Mouse (Mus musculus): ENCODE measurements around the gene Zbtb3.

Zbtb3 gene

GRCm38 (mm10) chr19:8802130-8802821, at the start of gene Zbtb3:
TSS of gene Zbtb3 (plus strand) at chr19:8802555.
- peak; percentile 96 to 98 for DNase-seq

GRCm38 (mm10) chr19:8755652-8756051, 46.7 kb upstream of the Zbtb3 start:
- no peak for DNase-seq

- DNase-seq: peak; percentile 88 to 93
Observed at GRCm38 (mm10) chr19:8756635-8757387, 45.5 kb upstream of the Zbtb3 start, which contains the start of gene Nxf1. TSS of gene Nxf1 (plus strand) at chr19:8757073.

GRCm38 (mm10) chr19:8757471-8757998, 44.8 kb upstream of the Zbtb3 start:
- DNase-seq: no peak

GRCm38 (mm10) chr19:8758899-8759298, 43.5 kb upstream of the Zbtb3 start:
- DNase-seq: no peak

- DNase-seq: no peak
Observed at GRCm38 (mm10) chr19:8760757-8761156, 41.6 kb upstream of the Zbtb3 start.

- DNase-seq: no peak
Observed at GRCm38 (mm10) chr19:8763276-8763675, 39.1 kb upstream of the Zbtb3 start.

GRCm38 (mm10) chr19:8765562-8765961, 36.8 kb upstream of the Zbtb3 start:
- no peak for DNase-seq

GRCm38 (mm10) chr19:8770567-8771270, 31.6 kb upstream of the Zbtb3 start, which contains the start of gene Tmem223:
TSS of gene Tmem223 (plus strand) at chr19:8770996.
- peak; percentile 71 to 80 for DNase-seq

GRCm38 (mm10) chr19:8772996-8773395, 29.4 kb upstream of the Zbtb3 start:
- no peak for DNase-seq

GRCm38 (mm10) chr19:8773409-8773808, 28.9 kb upstream of the Zbtb3 start:
- no peak for DNase-seq

- DNase-seq: peak; percentile 92 to 96
Observed at GRCm38 (mm10) chr19:8774086-8774835, 28.1 kb upstream of the Zbtb3 start, which contains the start of gene Tmem179b. TSS of gene Tmem179b (minus strand) at chr19:8774467.

GRCm38 (mm10) chr19:8774951-8775421, 27.4 kb upstream of the Zbtb3 start:
- DNase-seq: peak; percentile 26 to 27

GRCm38 (mm10) chr19:8786008-8786781, 16.2 kb upstream of the Zbtb3 start, which contains the start of gene Taf6l:
TSS of gene Taf6l (minus strand) at chr19:8786417.
- peak; percentile 97 to 98 for DNase-seq

- no peak for DNase-seq
Observed at GRCm38 (mm10) chr19:8788521-8788920, 13.8 kb upstream of the Zbtb3 start.

- DNase-seq: no peak
Observed at GRCm38 (mm10) chr19:8789171-8789570, 13.2 kb upstream of the Zbtb3 start.

GRCm38 (mm10) chr19:8790171-8790570, 12.2 kb upstream of the Zbtb3 start:
- DNase-seq: no peak

- peak; percentile 93 for DNase-seq
Observed at GRCm38 (mm10) chr19:8798264-8798946, 4.0 kb upstream of the Zbtb3 start, which contains the start of gene Polr2g. TSS of gene Polr2g (minus strand) at chr19:8798577.

- DNase-seq: no peak
Observed at GRCm38 (mm10) chr19:8798947-8799315, 3.4 kb upstream of the Zbtb3 start.

- no peak for DNase-seq
Observed at GRCm38 (mm10) chr19:8803204-8803780, 937 bp downstream of the Zbtb3 start.

Measured in kidney, adult 8-10 months (tissue).